In genomic region chr1:143716038-143716437, GRCm38 (mm10) we compare ENCODE assay signal across 8 mouse cellular contexts. TPM values are rescaled to one million over a fixed set of nuclear protein-coding genes. Genes with fewer than 3 reads are reported as not detected.
DNase-seq lines count a peak whose midpoint lies in the region; ATAC-seq and TF ChIP-seq lines count a peak whose summit lies in the region.
"Not testable (repeated sequence)": the region's sequence is repeated elsewhere in the genome, so short reads cannot be mapped to it uniquely, and the experiment has no call there.

TSS of gene Glrx2 (plus strand) at chr1:143716338.

- TF ChIP-seq CTCF in ES-Bruce4 (IDR thresholded peaks at IDR 0.05; ENCODE audit: low read depth, low read length); gastrocnemius, adult 2 months (IDR thresholded peaks at IDR 0.05); kidney, adult 2 months (conservative IDR thresholded peaks at IDR 0.05; ENCODE audit: insufficient read depth, insufficient read length, low read depth, low read length); lung, postnatal 0 days (IDR thresholded peaks at IDR 0.05): not testable (repeated sequence)

- not testable (repeated sequence) for ATAC-seq in common myeloid progenitor, adult 5-6 weeks (replicated peaks; ENCODE audit: low read depth, poor library complexity, severe bottlenecking); lung, postnatal 0 days; neural tube, embryonic 14.5 days (ENCODE audit: low read depth)

- DNase-seq in gastrocnemius, adult 2 months; heart, postnatal 10 days; kidney, adult 2 months; left cerebral cortex, postnatal 4 days; lung, postnatal 0 days (ENCODE audit: low spot score): not testable (repeated sequence)

- not testable (repeated sequence) for H3K4me3 ChIP-seq in ES-Bruce4 (ENCODE audit: low read depth, low read length); gastrocnemius, adult 2 months; kidney, adult 2 months (ENCODE audit: insufficient read depth, low read depth, low read length); lung, postnatal 0 days (ENCODE audit: low read depth, low read length); neural tube, embryonic 14.5 days (ENCODE audit: low read depth, low read length)

- intact Hi-C loops in gastrocnemius, adult 2 months (cut with DNase I); heart, postnatal 10 days (cut with DNase I); left cerebral cortex, postnatal 4 days (cut with DNase I): not testable (repeated sequence)

- H3K27me3 ChIP-seq in ES-Bruce4 (ENCODE audit: control insufficient read depth, insufficient read depth, low read length, poor library complexity, severe bottlenecking); kidney, adult 2 months (replicated peaks; ENCODE audit: control insufficient read depth, insufficient read depth, low read length); lung, postnatal 0 days (replicated peaks; ENCODE audit: insufficient read depth, low read length); neural tube, embryonic 14.5 days (ENCODE audit: control insufficient read depth, insufficient read depth, low read length): not testable (repeated sequence)

- H3K4me2 ChIP-seq in lung, postnatal 0 days (replicated peaks; ENCODE audit: low read depth, low read length); neural tube, embryonic 14.5 days (ENCODE audit: low read depth, low read length): not testable (repeated sequence)

- not testable (repeated sequence) for H3K36me3 ChIP-seq in ES-Bruce4 (ENCODE audit: control insufficient read depth, insufficient read depth, low read length, poor library complexity, severe bottlenecking); kidney, adult 2 months (ENCODE audit: control insufficient read depth, insufficient read depth, low read length); lung, postnatal 0 days (ENCODE audit: insufficient read depth, low read length); neural tube, embryonic 14.5 days (ENCODE audit: control insufficient read depth, insufficient read depth, low read length)

- not testable (repeated sequence) for H3K27ac ChIP-seq in ES-Bruce4 (ENCODE audit: insufficient read depth, low read length); gastrocnemius, adult 2 months; kidney, adult 2 months (ENCODE audit: insufficient read depth, low read depth, low read length); lung, postnatal 0 days (ENCODE audit: low read length); neural tube, embryonic 14.5 days (ENCODE audit: low read depth, low read length)

- H3K9ac ChIP-seq in ES-Bruce4 (ENCODE audit: low read depth, poor library complexity, severe bottlenecking); lung, postnatal 0 days (replicated peaks; ENCODE audit: low read depth); neural tube, embryonic 14.5 days (replicated peaks; ENCODE audit: low read depth, low read length): not testable (repeated sequence)

- not testable (repeated sequence) for TF ChIP-seq POLR2A in ES-Bruce4 (IDR thresholded peaks at IDR 0.05; ENCODE audit: insufficient read depth, low read length); kidney, adult 2 months (IDR thresholded peaks at IDR 0.05; ENCODE audit: low read depth, low read length)

- not testable (repeated sequence) for TF ChIP-seq EP300 in ES-Bruce4 (IDR thresholded peaks at IDR 0.05; ENCODE audit: insufficient read depth, low read depth, low read length); lung, postnatal 0 days (IDR thresholded peaks at IDR 0.05)

- no CpG with 5 or more reads among the region's 2 CpGs for WGBS in kidney, adult 2 months
- WGBS in lung, postnatal 0 days, result no CpG with 5 or more reads among the region's 2 CpGs
- WGBS in neural tube, embryonic 14.5 days, result no CpG with 5 or more reads among the region's 2 CpGs

- H3K4me1 ChIP-seq in ES-Bruce4 (ENCODE audit: control insufficient read depth, insufficient read depth, low read length); kidney, adult 2 months (ENCODE audit: control insufficient read depth, insufficient read depth, low read length); lung, postnatal 0 days (ENCODE audit: insufficient read depth, low read depth, low read length); neural tube, embryonic 14.5 days (ENCODE audit: control insufficient read depth, insufficient read depth, low read length): not testable (repeated sequence)

- H3K9me3 ChIP-seq in ES-Bruce4 (replicated peaks; ENCODE audit: control insufficient read depth, insufficient read depth, low read length, poor library complexity, severe bottlenecking); lung, postnatal 0 days (ENCODE audit: low read length); neural tube, embryonic 14.5 days (ENCODE audit: control insufficient read depth, low read length): not testable (repeated sequence)

RNA-seq across cellular contexts. Expression of gene Glrx2, which starts in this region (rescaled TPM):
- polyA plus RNA-seq in ES-Bruce4 (2011; ENCODE audit: insufficient read depth, insufficient read length, low read depth, missing spikeins), result 42.3 and 48.1 TPM in 2 replicates
- 36.8 and 47.7 TPM in 2 replicates for total RNA-seq in common myeloid progenitor, adult 5-6 weeks (2017)
- total RNA-seq in gastrocnemius, adult 2 months (2021), result 10 to 100 TPM; 77.3 to 81.4 TPM
- total RNA-seq in heart, postnatal 10 days (2021), result 10 to 100 TPM; 74.7 to 84.3 TPM
- 26.6 and 28.5 TPM in 2 replicates for polyA plus RNA-seq in kidney, adult 2 months (2012; rRNA removed)
- total RNA-seq in left cerebral cortex, postnatal 4 days (2021), result 100 to 1,000 TPM in 1 of 2 experiments, 10 to 100 TPM in 1; 93.4 to 104 TPM
- polyA plus RNA-seq in lung, postnatal 0 days (2015; fragmentation: Nextera tagmentation; extraction: Ambion mirVana), result 73.1 and 75.3 TPM in 2 replicates
- 98.7 and 110 TPM in 2 replicates for polyA plus RNA-seq in neural tube, embryonic 14.5 days (2014; fragmentation: Nextera tagmentation; extraction: Ambion mirVana)
